Mouse (Mus musculus) forebrain, embryonic 12.5 days (tissue): ENCODE data around the gene Spg7. TPM values are rescaled to one million over a fixed set of nuclear protein-coding genes. Genes with fewer than 3 reads are reported as not detected.

Source experiments
- ATAC-seq: fragments of 200-750 bp; cut with Nextera tagmentation; 2 replicates; pipeline ENCODE4 v1.8.0; 2017; ENCODE audit warnings: moderate TSS enrichment; ENCODE audit not compliant: low FRiP score
- H3K27ac ChIP-seq: fragments of 300-500 bp; sonication (generic); 2 replicates; pipeline ENCODE4 v1.5.1; 2016; ENCODE audit warnings: mild to moderate bottlenecking
- H3K27me3 ChIP-seq: fragments of 300-500 bp; sonication (generic); 2 replicates; pipeline ENCODE4 v1.6.1; 2016; ENCODE audit warnings: mild to moderate bottlenecking
- H3K36me3 ChIP-seq: fragments of 300-500 bp; sonication (generic); replicated peaks from 2 replicates; pipeline ENCODE4 v1.6.1; 2016; ENCODE audit warnings: mild to moderate bottlenecking
- H3K4me1 ChIP-seq: fragments of 300-500 bp; sonication (generic); 2 replicates; pipeline ENCODE4 v1.6.1; 2016
- H3K4me2 ChIP-seq: fragments of 300-500 bp; sonication (generic); 2 replicates; pipeline ENCODE4 v1.6.1; 2016; ENCODE audit warnings: mild to moderate bottlenecking, moderate library complexity
- H3K4me3 ChIP-seq: fragments of 300-500 bp; sonication (generic); replicated peaks from 2 replicates; pipeline ENCODE4 v1.5.1; 2016; ENCODE audit warnings: mild to moderate bottlenecking
- H3K9ac ChIP-seq: fragments of 300-500 bp; sonication (generic); 2 replicates; pipeline ENCODE4 v1.6.1; 2016; ENCODE audit warnings: mild to moderate bottlenecking
- H3K9me3 ChIP-seq: fragments of 300-500 bp; sonication (generic); 2 replicates; pipeline ENCODE4 v1.6.1; 2016
- WGBS: fragments of 180-500 bp; shearing (Covaris S2); methylation state at CpG from one replicate; pipeline ENCODE4 v1.1.7; 2016; 5-methylcytosine and 5-hydroxymethylcytosine counted together
- polyA plus RNA-seq: library from polyadenylated mRNA; unstranded; fragments of >200 nt; fragmentation: Nextera tagmentation; extraction: Ambion mirVana; gene quantifications from 2 replicates; pipeline ENCODE4 v1.2.1, GENCODE M21; 2016

Gene Spg7
- polyA plus RNA-seq, 1 experiment from 2014 or later: 59.1 TPM

- H3K27me3 ChIP-seq: no peaks in the 10 kb centered on the region
- ATAC-seq: no peak
- H3K27ac ChIP-seq: 0 out of 2 replicates have a peak overlapping the region, but pooled peaks have one; percentile 32
- H3K4me3 ChIP-seq: peak overlapping the region; percentile 80
- H3K9me3 ChIP-seq: no peaks in the 10 kb centered on the region
- H3K36me3 ChIP-seq: peaks cover 33% of the 10 kb centered on the region
- peak overlapping the region; percentile 96 for H3K9ac ChIP-seq
- peak overlapping the region; percentile 95 for H3K4me2 ChIP-seq
- peaks cover 15% of the 10 kb centered on the region for H3K4me1 ChIP-seq
- WGBS: 23% methylated on average over 15 of the region's 15 CpGs
These were observed 40.5 kb downstream of the Spg7 start for GRCm38 (mm10) chr8:123103285-123103684.

- Histone ChIP-seq H3K27ac (peak overlapping the region; percentile 46; the same call in 1 of the 2 replicates), H3K9ac (peak overlapping the region; percentile 96; the same call in 1 of the 2 replicates), H3K36me3 (peaks cover 29% of the 10 kb centered on the region), H3K4me2 (peak overlapping the region; percentile 95), H3K4me1 (peaks cover 15% of the 10 kb centered on the region), H3K4me3 (peak overlapping the region; percentile 80), H3K9me3 (no peaks in the 10 kb centered on the region), H3K27me3 (no peaks in the 10 kb centered on the region)
- no peak for ATAC-seq
- 85% methylated on average over 6 of the region's 6 CpGs for WGBS
These were observed 41.5 kb downstream of the Spg7 start for GRCm38 (mm10) chr8:123104046-123104767.

GRCm38 (mm10) chr8:123105553-123106326, 43.0 kb downstream of the Spg7 start:
- Histone ChIP-seq H3K4me2 (no peak overlapping the region), H3K4me1 (peaks cover 15% of the 10 kb centered on the region), H3K4me3 (no peak overlapping the region), H3K27me3 (no peaks in the 10 kb centered on the region), H3K9ac (no peak overlapping the region), H3K36me3 (peaks cover 29% of the 10 kb centered on the region), H3K9me3 (no peaks in the 10 kb centered on the region), H3K27ac (0 out of 2 replicates have a peak overlapping the region, but pooled peaks have one; percentile 31)
- 68% methylated on average over 5 of the region's 5 CpGs for WGBS
- no peak for ATAC-seq

GRCm38 (mm10) chr8:123106531-123106930, 43.8 kb downstream of the Spg7 start:
- H3K36me3 ChIP-seq: peaks cover 29% of the 10 kb centered on the region
- H3K9me3 ChIP-seq: no peaks in the 10 kb centered on the region
- H3K4me3 ChIP-seq: no peak overlapping the region
- H3K9ac ChIP-seq: no peak overlapping the region
- no peaks in the 10 kb centered on the region for H3K27me3 ChIP-seq
- H3K4me1 ChIP-seq: peaks cover 15% of the 10 kb centered on the region
- WGBS: 53% methylated on average over 2 of the region's 2 CpGs
- no peak for ATAC-seq
- H3K4me2 ChIP-seq: no peak overlapping the region
- H3K27ac ChIP-seq: no peak overlapping the region

- H3K27ac ChIP-seq: no peak overlapping the region
- H3K4me1 ChIP-seq: peaks cover 12% of the 10 kb centered on the region
- H3K27me3 ChIP-seq: no peaks in the 10 kb centered on the region
- H3K9ac ChIP-seq: no peak overlapping the region
- peaks cover 28% of the 10 kb centered on the region for H3K36me3 ChIP-seq
- 81% methylated on average over 1 of the region's 1 CpGs for WGBS
- no peak overlapping the region for H3K4me3 ChIP-seq
- no peak overlapping the region for H3K4me2 ChIP-seq
- no peaks in the 10 kb centered on the region for H3K9me3 ChIP-seq
- no peak for ATAC-seq
These were observed 45.3 kb downstream of the Spg7 start for GRCm38 (mm10) chr8:123108010-123108409.

- peaks cover 4% of the 10 kb centered on the region for H3K4me1 ChIP-seq
- no peaks in the 10 kb centered on the region for H3K27me3 ChIP-seq
- no peak for ATAC-seq
- H3K9me3 ChIP-seq: no peaks in the 10 kb centered on the region
- H3K27ac ChIP-seq: no peak overlapping the region
- H3K9ac ChIP-seq: no peak overlapping the region
- 90% methylated on average over 5 of the region's 5 CpGs for WGBS
- H3K4me2 ChIP-seq: no peak overlapping the region
- no peak overlapping the region for H3K4me3 ChIP-seq
- peaks cover 19% of the 10 kb centered on the region for H3K36me3 ChIP-seq
These were observed 46.2 kb downstream of the Spg7 start for GRCm38 (mm10) chr8:123108953-123109352.

- WGBS: 17% methylated on average over 4 of the region's 4 CpGs
- H3K9me3 ChIP-seq: no peaks in the 10 kb centered on the region
- H3K9ac ChIP-seq: no peak overlapping the region
- H3K4me1 ChIP-seq: no peaks in the 10 kb centered on the region
- H3K27me3 ChIP-seq: peaks cover 8% of the 10 kb centered on the region
- no peak overlapping the region for H3K4me2 ChIP-seq
- ATAC-seq: 0 out of 2 replicates have a peak, but pooled peaks have one; percentile 30
- H3K27ac ChIP-seq: no peak overlapping the region
- H3K36me3 ChIP-seq: peaks cover 2% of the 10 kb centered on the region
- no peak overlapping the region for H3K4me3 ChIP-seq
These were observed 47.9 kb downstream of the Spg7 start for GRCm38 (mm10) chr8:123110649-123111048.

- Histone ChIP-seq H3K36me3 (no peaks in the 10 kb centered on the region), H3K4me1 (peaks cover 10% of the 10 kb centered on the region), H3K4me2 (no peak overlapping the region), H3K4me3 (no peak overlapping the region), H3K27ac (no peak overlapping the region), H3K9ac (no peak overlapping the region), H3K27me3 (peaks cover 31% of the 10 kb centered on the region), H3K9me3 (no peaks in the 10 kb centered on the region)
- ATAC-seq: no peak
- 84% methylated on average over 9 of the region's 9 CpGs for WGBS
These were observed 50.1 kb downstream of the Spg7 start for GRCm38 (mm10) chr8:123112892-123113291.

GRCm38 (mm10) chr8:123113908-123114469, 51.2 kb downstream of the Spg7 start:
- no peak for ATAC-seq
- no peaks in the 10 kb centered on the region for H3K9me3 ChIP-seq
- H3K4me3 ChIP-seq: no peak overlapping the region
- peaks cover 42% of the 10 kb centered on the region for H3K27me3 ChIP-seq
- H3K4me2 ChIP-seq: no peak overlapping the region
- no peak overlapping the region for H3K9ac ChIP-seq
- H3K4me1 ChIP-seq: peaks cover 12% of the 10 kb centered on the region
- H3K27ac ChIP-seq: no peak overlapping the region
- 73% methylated on average over 2 of the region's 2 CpGs for WGBS
- no peaks in the 10 kb centered on the region for H3K36me3 ChIP-seq

- H3K27ac ChIP-seq: no peak overlapping the region
- H3K36me3 ChIP-seq: no peaks in the 10 kb centered on the region
- no peak overlapping the region for H3K9ac ChIP-seq
- H3K9me3 ChIP-seq: no peaks in the 10 kb centered on the region
- peaks cover 48% of the 10 kb centered on the region for H3K27me3 ChIP-seq
- H3K4me3 ChIP-seq: no peak overlapping the region
- peaks cover 12% of the 10 kb centered on the region for H3K4me1 ChIP-seq
- no peak for ATAC-seq
- WGBS: 76% methylated on average over 3 of the region's 3 CpGs
- no peak overlapping the region for H3K4me2 ChIP-seq
These were observed 51.9 kb downstream of the Spg7 start for GRCm38 (mm10) chr8:123114644-123115043.

- under 1% methylated on average over 50 of the region's 51 CpGs for WGBS
- H3K9me3 ChIP-seq: no peaks in the 10 kb centered on the region
- H3K4me1 ChIP-seq: peaks cover 12% of the 10 kb centered on the region
- peak within 1 kb of the TSS; percentile 48 for H3K4me3 ChIP-seq
- H3K36me3 ChIP-seq: no peaks in the 10 kb centered on the region
- H3K27ac ChIP-seq: no peak within 1 kb of the TSS
- H3K4me2 ChIP-seq: peak within 1 kb of the TSS; percentile 87
- peak; percentile 33; the same call in 1 of the 2 replicates for ATAC-seq
- H3K27me3 ChIP-seq: peaks cover 55% of the 10 kb centered on the region
- peak within 1 kb of the TSS; percentile 61 for H3K9ac ChIP-seq
These were observed 54.5 kb downstream of the Spg7 start, which contains the start of gene Cpne7 for GRCm38 (mm10) chr8:123117127-123117731. TSS of gene Cpne7 (plus strand) at chr8:123117374.

GRCm38 (mm10) chr8:123117744-123118143, 55.0 kb downstream of the Spg7 start:
- WGBS: 3% methylated on average over 17 of the region's 17 CpGs
- Histone ChIP-seq H3K27ac (no peak overlapping the region), H3K27me3 (peaks cover 55% of the 10 kb centered on the region)

More at GRCm38 (mm10) chr8:123117744-123118143, 55.0 kb downstream of the Spg7 start:
- Histone ChIP-seq H3K36me3 (no peaks in the 10 kb centered on the region), H3K4me2 (peak overlapping the region; percentile 87), H3K9ac (no peak overlapping the region; the same call in 1 of the 2 replicates), H3K4me1 (peaks cover 12% of the 10 kb centered on the region), H3K9me3 (no peaks in the 10 kb centered on the region), H3K4me3 (peak overlapping the region; percentile 48)
- no peak for ATAC-seq
